In genomic region chr19:44407341-44408222, GRCm38 (mm10) we compare ENCODE assay signal across 8 mouse cellular contexts. TPM values are rescaled to one million over a fixed set of nuclear protein-coding genes. Genes with fewer than 3 reads are reported as not detected.
DNase-seq lines count a peak whose midpoint lies in the region; ATAC-seq and TF ChIP-seq lines count a peak whose summit lies in the region.

Gene Scd1, minus strand, starts transcription at chr19:44407879.

- peak; percentile 99 for DNase-seq in ES-CJ7 (ENCODE audit: low read depth, low spot score)
- peak; percentile 65 for DNase-seq in c-Kit-negative CD71-positive TER-119-positive erythroid progenitor cells, embryonic 14.5 days (ENCODE audit: low read depth, low spot score)
- DNase-seq in forebrain, embryonic 11.5 days (ENCODE audit: low spot score), result peak; percentile 87
- peak; percentile 67 to 82 for DNase-seq in kidney, postnatal 25 days
- peak; percentile 63 for DNase-seq in liver, embryonic 13.5 days

- H3K36me3 ChIP-seq in forebrain, embryonic 11.5 days (ENCODE audit: control insufficient read depth, insufficient read depth, low read length), result no peaks in the 10 kb centered on the region; the same call in 1 of the 2 replicates
- H3K36me3 ChIP-seq in heart, embryonic 15.5 days, result no peaks in the 10 kb centered on the region
- H3K36me3 ChIP-seq in liver, embryonic 13.5 days, result peaks cover 4% of the 10 kb centered on the region; the same call in 1 of the 2 replicates
- H3K36me3 ChIP-seq in neural tube, embryonic 13.5 days, result peaks cover 5% of the 10 kb centered on the region; the same call in 1 of the 2 replicates
- H3K36me3 ChIP-seq in testis, adult 2 months (ENCODE audit: control insufficient read depth, insufficient read depth, low read length), result no peaks in the 10 kb centered on the region

- peak within 1 kb of the TSS; percentile 46 for H3K4me3 ChIP-seq in forebrain, embryonic 11.5 days (ENCODE audit: low read depth, low read length)
- H3K4me3 ChIP-seq in heart, embryonic 15.5 days, result peak within 1 kb of the TSS; percentile 49
- peak within 1 kb of the TSS; percentile 67 for H3K4me3 ChIP-seq in liver, embryonic 13.5 days (replicated peaks)
- peak within 1 kb of the TSS; percentile 54 for H3K4me3 ChIP-seq in neural tube, embryonic 13.5 days
- peak within 1 kb of the TSS; percentile 47 for H3K4me3 ChIP-seq in testis, adult 2 months (ENCODE audit: control insufficient read depth, low read depth, low read length)

- peak; percentile 94 for ATAC-seq in forebrain, embryonic 11.5 days (replicated peaks; ENCODE audit: low FRiP score)
- peak; percentile 73 for ATAC-seq in heart, embryonic 15.5 days (replicated peaks; ENCODE audit: insufficient number of reproducible peaks, insufficient read depth, low FRiP score, low read depth)
- ATAC-seq in liver, embryonic 13.5 days (ENCODE audit: low read depth), result peak; percentile 86
- ATAC-seq in neural tube, embryonic 13.5 days (ENCODE audit: low read depth), result peak; percentile 96

- TF ChIP-seq CTCF in testis, adult 2 months (IDR thresholded peaks at IDR 0.05; ENCODE audit: control insufficient read depth, insufficient read depth, insufficient replicate concordance, low read depth, low read length), result no peak

- H3K27ac ChIP-seq in forebrain, embryonic 11.5 days (ENCODE audit: low read depth, low read length), result peak within 1 kb of the TSS; percentile 74; the same call in 1 of the 2 replicates
- peak within 1 kb of the TSS; percentile 6 for H3K27ac ChIP-seq in heart, embryonic 15.5 days
- H3K27ac ChIP-seq in liver, embryonic 13.5 days, result peak within 1 kb of the TSS; percentile 83
- H3K27ac ChIP-seq in neural tube, embryonic 13.5 days (replicated peaks), result peak within 1 kb of the TSS; percentile 75
- H3K27ac ChIP-seq in testis, adult 2 months (ENCODE audit: control insufficient read depth, insufficient read depth, low read depth, low read length), result peak within 1 kb of the TSS; percentile 4; the same call in 1 of the 2 replicates

- H3K27me3 ChIP-seq in forebrain, embryonic 11.5 days (ENCODE audit: control insufficient read depth, insufficient read depth, low read length), result no peaks in the 10 kb centered on the region
- H3K27me3 ChIP-seq in heart, embryonic 15.5 days, result peaks cover 24% of the 10 kb centered on the region
- H3K27me3 ChIP-seq in liver, embryonic 13.5 days, result peaks cover 28% of the 10 kb centered on the region
- H3K27me3 ChIP-seq in neural tube, embryonic 13.5 days, result peaks cover 4% of the 10 kb centered on the region; the same call in 1 of the 2 replicates
- no peaks in the 10 kb centered on the region for H3K27me3 ChIP-seq in testis, adult 2 months (ENCODE audit: control insufficient read depth, insufficient read depth, low read length)

- 0 out of 2 replicates have a peak, but pooled peaks have one; percentile 33 for TF ChIP-seq POLR2A in testis, adult 2 months (IDR thresholded peaks at IDR 0.05; ENCODE audit: control insufficient read depth, low read depth, low read length)

- H3K4me2 ChIP-seq in forebrain, embryonic 11.5 days (ENCODE audit: low read depth, low read length, severe bottlenecking), result peak within 1 kb of the TSS; percentile 87
- peak within 1 kb of the TSS; percentile 80 for H3K4me2 ChIP-seq in heart, embryonic 15.5 days
- H3K4me2 ChIP-seq in liver, embryonic 13.5 days, result peak within 1 kb of the TSS; percentile 95
- H3K4me2 ChIP-seq in neural tube, embryonic 13.5 days, result peak within 1 kb of the TSS; percentile 97

- H3K4me1 ChIP-seq in forebrain, embryonic 11.5 days (replicated peaks; ENCODE audit: control insufficient read depth, insufficient read depth, low read length), result peaks cover 3% of the 10 kb centered on the region
- H3K4me1 ChIP-seq in heart, embryonic 15.5 days (replicated peaks), result peaks cover 8% of the 10 kb centered on the region
- H3K4me1 ChIP-seq in liver, embryonic 13.5 days (replicated peaks), result peaks cover 41% of the 10 kb centered on the region
- peaks cover 28% of the 10 kb centered on the region for H3K4me1 ChIP-seq in neural tube, embryonic 13.5 days (replicated peaks)
- peaks cover 3% of the 10 kb centered on the region; the same call in 1 of the 2 replicates for H3K4me1 ChIP-seq in testis, adult 2 months (ENCODE audit: control insufficient read depth, insufficient read depth, low read length)

- H3K9me3 ChIP-seq in forebrain, embryonic 11.5 days (ENCODE audit: control insufficient read depth, low read length), result no peaks in the 10 kb centered on the region
- H3K9me3 ChIP-seq in heart, embryonic 15.5 days (replicated peaks), result no peaks in the 10 kb centered on the region
- H3K9me3 ChIP-seq in liver, embryonic 13.5 days (replicated peaks), result no peaks in the 10 kb centered on the region
- H3K9me3 ChIP-seq in neural tube, embryonic 13.5 days, result no peaks in the 10 kb centered on the region

- peak within 1 kb of the TSS; percentile 71 for H3K9ac ChIP-seq in forebrain, embryonic 11.5 days (ENCODE audit: low read length)
- H3K9ac ChIP-seq in heart, embryonic 15.5 days, result peak within 1 kb of the TSS; percentile 44; the same call in 1 of the 2 replicates
- peak within 1 kb of the TSS; percentile 73 for H3K9ac ChIP-seq in liver, embryonic 13.5 days
- H3K9ac ChIP-seq in neural tube, embryonic 13.5 days, result peak within 1 kb of the TSS; percentile 75

- WGBS in forebrain, embryonic 11.5 days, result under 1% methylated on average over 33 of the region's 35 CpGs
- under 1% methylated on average over 31 of the region's 35 CpGs for WGBS in heart, embryonic 15.5 days
- WGBS in liver, embryonic 13.5 days (ENCODE audit: insufficient replicate concordance), result 1% methylated on average over 32 of the region's 35 CpGs
- WGBS in neural tube, embryonic 13.5 days, result under 1% methylated on average over 33 of the region's 35 CpGs

RNA-seq across cellular contexts. Expression of gene Scd1, which starts in this region (rescaled TPM):
- polyA plus RNA-seq in forebrain, embryonic 11.5 days (2014; fragmentation: Nextera tagmentation; extraction: Ambion mirVana), result 18.8 and 19.2 TPM in 2 replicates
- 0.93 and 1.8 TPM in 2 replicates for polyA plus RNA-seq in heart, embryonic 15.5 days (2015; fragmentation: Nextera tagmentation; extraction: Ambion mirVana)
- polyA plus RNA-seq in liver, embryonic 13.5 days (2015; fragmentation: Nextera tagmentation; extraction: Ambion mirVana), result 7.3 and 10.0 TPM in 2 replicates
- polyA plus RNA-seq in neural tube, embryonic 13.5 days (2015; fragmentation: Nextera tagmentation; extraction: Ambion mirVana), result 5.2 and 5.8 TPM in 2 replicates
- polyA plus RNA-seq in testis, adult 2 months (2012; rRNA removed), result 14.6 and 32.0 TPM in 2 replicates

Comparison
In these comparisons a context has a peak if more than half of its experiments do, and no peak if none do; other contexts are left out.
1. Peak in every context shown above with its lines: DNase-seq, ATAC-seq, H3K4me3 ChIP-seq and H3K27ac ChIP-seq.
2. H3K27ac ChIP-seq: peak in every context shown above with its lines; median percentile 83 in liver, embryonic 13.5 days; 75 in neural tube, embryonic 13.5 days; 74 in forebrain, embryonic 11.5 days; 6 in heart, embryonic 15.5 days; 4 in testis, adult 2 months.